Mouse (Mus musculus): Measurements from ENCODE around the gene H60b. TPM values are rescaled to one million over a fixed set of nuclear protein-coding genes. Genes with fewer than 3 reads are reported as not detected.

H60b gene
- total and polyA plus RNA-seq, 3 experiments = not detected

DNA sequence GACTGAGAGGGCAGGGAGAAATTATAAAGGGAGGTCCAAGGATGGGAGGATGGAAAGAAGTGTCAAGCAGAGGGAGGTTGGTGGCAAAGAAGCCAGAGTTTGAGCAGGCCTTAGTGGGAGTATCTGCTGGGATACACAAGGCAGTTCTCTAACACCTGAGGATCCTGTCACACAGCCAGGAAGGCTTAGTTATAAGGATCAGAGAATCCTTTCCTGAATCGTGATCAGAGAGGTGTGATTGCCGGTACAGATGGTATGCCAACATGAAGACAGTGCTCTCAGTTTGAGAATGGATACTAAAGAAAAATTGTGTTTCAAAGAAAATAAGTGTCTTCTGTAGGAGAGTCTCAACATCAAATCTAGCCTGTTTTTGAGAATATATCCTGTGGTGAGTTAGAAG, 164.5 kb downstream of the H60b start:
- dilution Hi-C loops (cut with MboI; ENCODE audit: extremely low pct_ligation_motif_present, extremely low pct_unique_long_range_greater_than_20kb, low sequenced_read_pairs) (no loop called here), in situ Hi-C loops (cut with MboI; ENCODE audit: low pct_ligation_motif_present, low pct_unique_long_range_greater_than_20kb, low sequenced_read_pairs) (no loop called here)
- H3K4me2 ChIP-seq (ENCODE audit: insufficient read depth, low read depth, poor library complexity, severe bottlenecking) = no peak overlapping the region
- peaks cover 8% of the 10 kb centered on the region for H3K9me3 ChIP-seq (replicated peaks; ENCODE audit: low read length)
- no peaks in the 10 kb centered on the region for H3K4me1 ChIP-seq (ENCODE audit: control insufficient read depth in 1 of 2, insufficient read depth in 2 of 2)
- H3K36me3 ChIP-seq (replicated peaks in 1 of 2; ENCODE audit: control insufficient read depth in 1 of 2, insufficient read depth in 1 of 2, low read length in 1 of 2) = peaks cover 15 to 33% of the 10 kb centered on the region in 2 experiments
- no peak overlapping the region for H3K9ac ChIP-seq (ENCODE audit: insufficient read depth, low read depth)
- no peaks in the 10 kb centered on the region for H3K79me2 ChIP-seq (replicated peaks; ENCODE audit: control insufficient read depth, extremely low read depth, insufficient read depth, poor library complexity, severe bottlenecking)
- no peak overlapping the region for H3K4me3 ChIP-seq (replicated peaks in 1 of 3; ENCODE audit: low read depth in 2 of 3, low read length in 2 of 3, poor library complexity in 1 of 3)
- H3K27ac ChIP-seq (ENCODE audit: insufficient read depth, low read depth) = no peak overlapping the region
- DNase-seq (ENCODE audit: extremely low read depth) = no peak
- no peaks in the 10 kb centered on the region for H3K27me3 ChIP-seq (replicated peaks)
- TF ChIP-seq MAX (IDR thresholded peaks at IDR 0.05; ENCODE audit: low read length) (no peak), HCFC1 (IDR thresholded peaks at IDR 0.05; ENCODE audit: low read depth, low read length) (no peak), RAD21 (IDR thresholded peaks at IDR 0.05; ENCODE audit: low read depth, low read length) (no peak), ETS1 (conservative IDR thresholded peaks at IDR 0.05; ENCODE audit: low read depth, low read length) (no peak), MEF2A (IDR thresholded peaks at IDR 0.05; ENCODE audit: borderline replicate concordance, low read depth, low read length) (no peak), USF2 (conservative IDR thresholded peaks at IDR 0.05; ENCODE audit: low read depth, low read length) (no peak), EP300 (IDR thresholded peaks at IDR 0.05; ENCODE audit: low read length) (no peak), CTCF (conservative IDR thresholded peaks at IDR 0.05 in 1 of 2, IDR thresholded peaks at IDR 0.05 in 1 of 2; ENCODE audit: low read depth in 2 of 2, low read length in 2 of 2) (no peak), BHLHE40 (IDR thresholded peaks at IDR 0.05; ENCODE audit: low read depth, low read length) (no peak), RCOR1 (conservative IDR thresholded peaks at IDR 0.05; ENCODE audit: low read depth, low read length) (no peak), NRF1 (IDR thresholded peaks at IDR 0.05; ENCODE audit: low read depth, low read length) (no peak), TBP (conservative IDR thresholded peaks at IDR 0.05; ENCODE audit: low read depth, low read length) (no peak), TCF12 (IDR thresholded peaks at IDR 0.05; ENCODE audit: low read depth, low read length) (no peak), JUN (IDR thresholded peaks at IDR 0.05; ENCODE audit: insufficient read depth, low read depth, low read length) (no peak), USF1 (IDR thresholded peaks at IDR 0.05; ENCODE audit: low read depth, low read length) (no peak)

Other genes starting within 250 kb of the H60b start
- gene 4930444G20Rik, start 90.5 kb upstream of the H60b start, total RNA-seq (2012; rRNA removed) = not detected in 2 replicates
- gene 4930444G20Rik, start 90.5 kb upstream of the H60b start, total RNA-seq (2014; rRNA removed) = not detected in 2 replicates
- not detected in 2 replicates for gene 4930444G20Rik, start 90.5 kb upstream of the H60b start, polyA plus RNA-seq (2012; ENCODE audit: insufficient read length, low read depth)
- gene E030030I06Rik, start 9.3 kb upstream of the H60b start, total RNA-seq (2012; rRNA removed) = 6.8 and 7.5 TPM in 2 replicates
- 1.4 and 3.5 TPM in 2 replicates for gene E030030I06Rik, start 9.3 kb upstream of the H60b start, total RNA-seq (2014; rRNA removed)
- gene E030030I06Rik, start 9.3 kb upstream of the H60b start, polyA plus RNA-seq (2012; ENCODE audit: insufficient read length, low read depth) = 4.2 and 5.9 TPM in 2 replicates
- 0.13 and 0.64 TPM in 2 replicates for gene Raet1e, start within 50 bp of the H60b start, total RNA-seq (2012; rRNA removed)
- gene Raet1e, start within 50 bp of the H60b start, total RNA-seq (2014; rRNA removed) = 0.62 and 0.85 TPM in 2 replicates
- gene Raet1e, start within 50 bp of the H60b start, polyA plus RNA-seq (2012; ENCODE audit: insufficient read length, low read depth) = 1.2 TPM in 2 replicates
- 2.7 and 3.3 TPM in 2 replicates for gene Raet1d, start 202.0 kb downstream of the H60b start, total RNA-seq (2012; rRNA removed)
- 17.5 and 18.8 TPM in 2 replicates for gene Raet1d, start 202.0 kb downstream of the H60b start, total RNA-seq (2014; rRNA removed)
- gene Raet1d, start 202.0 kb downstream of the H60b start, polyA plus RNA-seq (2012; ENCODE audit: insufficient read length, low read depth) = 14.9 and 15.3 TPM in 2 replicates